Mouse (Mus musculus) forebrain, embryonic 14.5 days (tissue): ENCODE measurements at regions not wholly inside any gene's neighbourhood (a gene's known extent, or its start where the extent isn't known, plus 50 kb on each side); places are given as distances from the start of the nearest gene placed in this dataset.

ENCODE experiments used
- ATAC-seq: fragments of 200-750 bp; cut with Nextera tagmentation; 2 replicates; pipeline ENCODE4 v1.8.0; 2017; ENCODE audit warnings: mild to moderate bottlenecking, moderate library complexity
- DNase-seq: peaks from one replicate; pipeline ENCODE4 v3.0.0-alpha.2; 2015; ENCODE audit warnings: low spot score
- H3K27ac ChIP-seq: fragments of 300-500 bp; sonication (generic); 2 replicates; pipeline ENCODE4 v1.5.1; 2014; ENCODE audit warnings: low read depth, mild to moderate bottlenecking, control low read depth, low read length, moderate library complexity
- H3K27me3 ChIP-seq: fragments of 300-500 bp; sonication (generic); replicated peaks from 2 replicates; pipeline ENCODE4 v1.6.1; 2014; ENCODE audit warnings: low read length, control low read depth, mixed read lengths; ENCODE audit not compliant: control insufficient read depth, insufficient read depth
- H3K36me3 ChIP-seq: fragments of 300-500 bp; sonication (generic); 2 replicates; pipeline ENCODE4 v1.6.1; 2014; ENCODE audit warnings: low read length, control low read depth; ENCODE audit not compliant: control insufficient read depth, insufficient read depth
- H3K4me1 ChIP-seq: fragments of 300-500 bp; sonication (generic); 2 replicates; pipeline ENCODE4 v1.6.1; 2014; ENCODE audit warnings: antibody characterized with exemption, low read length, control low read depth; ENCODE audit not compliant: control insufficient read depth, insufficient read depth
- H3K4me2 ChIP-seq: fragments of 300-500 bp; sonication (generic); 2 replicates; pipeline ENCODE4 v1.6.1; 2014; ENCODE audit warnings: mild to moderate bottlenecking, control low read depth, low read length
- H3K4me3 ChIP-seq: fragments of 300-500 bp; sonication (generic); 2 replicates; pipeline ENCODE4 v1.5.1; 2014; ENCODE audit warnings: low read depth, low read length, control low read depth
- H3K9ac ChIP-seq: fragments of 300-500 bp; sonication (generic); 2 replicates; pipeline ENCODE4 v1.6.1; 2014; ENCODE audit warnings: mild to moderate bottlenecking, low read length, control low read depth, moderate library complexity
- H3K9me3 ChIP-seq: fragments of 300-500 bp; sonication (generic); replicated peaks from 2 replicates; pipeline ENCODE4 v1.6.1; 2016; ENCODE audit warnings: low read length, control low read depth, mixed read lengths; ENCODE audit not compliant: control insufficient read depth
- WGBS: fragments of 180-500 bp; shearing (Covaris S2); extraction: QIAGEN DNeasy Blood & Tissue Kit; methylation state at CpG from one replicate; pipeline ENCODE4 v1.1.7; 2014; 5-methylcytosine and 5-hydroxymethylcytosine counted together

DNA sequence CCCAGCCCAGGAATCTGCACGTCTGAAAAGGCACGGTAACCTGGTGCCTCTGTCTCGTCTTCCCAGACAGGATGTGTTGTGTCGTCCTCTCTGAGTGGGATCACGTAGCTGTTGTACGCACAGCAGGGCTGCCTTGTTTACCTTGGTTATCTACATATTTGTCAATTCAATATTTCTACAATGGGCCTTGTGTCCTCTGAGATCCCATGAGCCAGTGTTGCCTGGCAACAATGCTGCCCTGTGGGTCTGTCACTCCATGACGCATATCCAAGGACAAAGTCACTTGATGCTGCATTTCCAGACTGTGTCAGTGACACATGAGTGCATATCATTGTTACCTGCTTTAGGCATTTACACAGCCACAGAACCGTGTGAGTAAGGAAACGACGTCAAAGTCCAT, 191.9 kb downstream of the Diras2 start:
- Histone ChIP-seq H3K27ac (no peak overlapping the region), H3K4me2 (no peak overlapping the region), H3K27me3 (no peaks in the 10 kb centered on the region), H3K4me1 (no peaks in the 10 kb centered on the region), H3K36me3 (no peaks in the 10 kb centered on the region), H3K9me3 (no peaks in the 10 kb centered on the region), H3K9ac (no peak overlapping the region), H3K4me3 (no peak overlapping the region)
- DNase-seq = no peak
- ATAC-seq = no peak
- 52% methylated on average over 10 of the region's 10 CpGs for WGBS

DNA sequence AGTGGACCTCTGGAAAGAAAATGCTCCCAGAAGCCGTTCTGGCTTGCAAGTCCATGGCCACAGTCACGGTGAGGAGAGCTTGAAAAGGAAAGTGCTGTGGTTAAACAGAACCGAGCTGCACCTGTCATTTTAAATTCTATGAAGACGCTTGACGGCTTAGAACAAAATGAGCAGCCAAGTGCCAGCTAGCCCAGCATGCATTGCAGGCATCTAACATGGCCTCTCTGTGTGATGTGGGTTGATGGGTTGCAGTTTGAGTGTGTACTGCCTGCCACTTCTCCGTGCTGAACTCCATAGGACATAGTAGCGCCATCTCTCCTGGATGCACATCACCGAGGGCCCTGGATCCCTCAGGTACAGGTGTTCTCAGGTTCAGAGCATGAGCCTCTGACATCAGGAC, 189.1 kb downstream of the Diras2 start:
- ATAC-seq (no peak), DNase-seq (no peak)
- Histone ChIP-seq H3K27me3 (no peaks in the 10 kb centered on the region), H3K4me3 (no peak overlapping the region), H3K27ac (no peak overlapping the region), H3K4me2 (no peak overlapping the region), H3K9ac (no peak overlapping the region), H3K36me3 (no peaks in the 10 kb centered on the region), H3K9me3 (no peaks in the 10 kb centered on the region), H3K4me1 (no peaks in the 10 kb centered on the region)
- WGBS = 89% methylated on average over 8 of the region's 8 CpGs

DNA sequence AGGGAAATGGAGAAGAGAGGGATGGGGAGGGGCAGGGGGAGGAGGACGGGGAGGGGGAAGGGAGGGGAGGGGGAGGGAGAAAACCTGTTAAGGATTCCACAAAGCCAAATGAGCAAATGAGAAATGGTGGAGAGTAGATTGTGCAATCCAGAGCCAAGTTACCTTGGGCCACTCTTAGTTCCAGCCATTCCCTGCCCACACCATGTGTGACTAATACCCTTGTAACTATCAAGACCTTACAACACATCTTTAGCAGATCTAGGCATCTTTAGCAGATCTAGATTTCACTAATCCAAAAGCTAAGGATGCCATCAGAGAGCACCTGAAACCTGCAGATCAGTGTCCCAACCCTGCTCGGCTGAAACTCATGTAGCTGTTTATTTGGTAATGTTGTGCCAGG, 186.7 kb downstream of the Diras2 start:
- DNase-seq (no peak), ATAC-seq (no peak)
- Histone ChIP-seq H3K27ac (no peak overlapping the region), H3K36me3 (no peaks in the 10 kb centered on the region), H3K4me2 (no peak overlapping the region), H3K9me3 (no peaks in the 10 kb centered on the region), H3K9ac (no peak overlapping the region), H3K4me3 (no peak overlapping the region), H3K4me1 (no peaks in the 10 kb centered on the region), H3K27me3 (no peaks in the 10 kb centered on the region)
- WGBS = 97% methylated on average over 2 of the region's 2 CpGs

DNA sequence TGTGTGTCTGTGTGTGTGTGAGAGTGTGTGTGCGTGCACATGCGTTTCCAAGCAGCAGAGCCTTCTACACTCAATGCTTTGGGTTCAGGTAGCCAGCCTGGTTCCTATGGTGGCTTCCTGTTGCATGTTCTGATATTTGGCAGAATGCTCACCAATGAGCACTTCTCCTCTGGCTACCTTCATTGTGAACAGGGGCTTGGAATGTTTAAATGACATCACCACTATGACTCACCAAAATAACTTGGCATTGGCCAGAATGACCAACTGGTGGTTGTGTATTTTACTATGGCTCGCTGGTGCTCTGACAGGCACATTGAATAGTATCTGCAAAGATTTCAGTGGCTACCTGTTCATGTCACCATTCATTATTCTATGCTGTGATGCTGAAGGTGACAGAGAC, 186.2 kb downstream of the Diras2 start:
- H3K9ac ChIP-seq = no peak overlapping the region
- DNase-seq (no peak), ATAC-seq (no peak)
- WGBS = 92% methylated on average over 3 of the region's 3 CpGs
- no peak overlapping the region for H3K4me2 ChIP-seq
- H3K9me3 ChIP-seq = no peaks in the 10 kb centered on the region
- H3K27me3 ChIP-seq = no peaks in the 10 kb centered on the region
- no peak overlapping the region for H3K27ac ChIP-seq
- no peak overlapping the region for H3K4me3 ChIP-seq
- no peaks in the 10 kb centered on the region for H3K36me3 ChIP-seq
- H3K4me1 ChIP-seq = no peaks in the 10 kb centered on the region

DNA sequence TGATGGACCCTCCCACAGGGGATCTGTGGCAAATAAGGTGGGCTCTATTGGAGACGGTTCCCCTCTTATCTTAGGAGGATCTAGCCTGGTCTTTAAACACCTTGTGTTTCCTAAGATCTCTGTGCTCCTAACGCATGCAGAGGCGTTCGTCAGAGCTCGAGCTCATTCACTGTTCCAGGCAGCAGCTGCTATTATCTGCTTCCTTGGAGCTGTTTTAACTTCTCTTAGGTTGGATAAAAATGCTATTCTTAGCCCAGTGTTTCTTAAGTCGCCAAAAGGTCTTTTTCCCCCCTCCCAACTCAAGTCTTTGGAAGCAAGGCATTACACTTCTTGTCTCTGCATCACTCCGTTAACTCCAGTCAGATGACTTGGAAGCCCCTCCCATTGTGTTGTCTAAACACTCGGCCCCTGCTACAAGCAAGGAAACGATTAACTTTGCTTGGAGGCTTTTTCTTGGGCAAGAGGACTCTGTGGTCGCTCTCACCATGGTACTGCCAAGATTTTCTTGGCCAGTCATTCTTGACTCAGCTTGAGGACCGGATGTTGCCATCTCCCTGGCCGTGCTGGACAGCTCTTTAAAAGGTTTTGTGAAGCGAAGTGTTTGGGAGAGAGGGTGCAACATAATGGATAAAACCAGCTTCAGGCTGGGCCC, 185.6 kb downstream of the Diras2 start:
- Histone ChIP-seq H3K4me3 (no peak overlapping the region), H3K9ac (no peak overlapping the region), H3K27me3 (no peaks in the 10 kb centered on the region), H3K27ac (no peak overlapping the region), H3K4me1 (no peaks in the 10 kb centered on the region), H3K9me3 (no peaks in the 10 kb centered on the region), H3K36me3 (no peaks in the 10 kb centered on the region), H3K4me2 (no peak overlapping the region)
- DNase-seq (no peak), ATAC-seq (no peak)
- WGBS = 60% methylated on average over 13 of the region's 13 CpGs

DNA sequence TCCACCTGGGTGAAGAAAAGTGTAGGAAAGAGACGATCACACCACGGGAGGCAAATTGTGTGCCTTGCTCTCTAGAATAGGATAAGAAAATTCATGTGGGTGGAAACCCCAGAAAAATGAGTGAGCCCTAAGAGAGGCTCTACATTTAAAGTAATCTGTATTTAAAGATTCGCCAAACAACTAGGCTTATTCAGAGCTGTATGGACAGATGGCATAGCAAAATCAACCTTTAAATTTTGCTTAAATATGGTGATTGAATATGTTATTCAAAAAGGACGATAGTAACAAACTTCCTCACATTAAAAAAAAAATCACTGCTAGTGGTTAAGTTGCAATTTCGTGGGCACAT, 185.1 kb downstream of the Diras2 start:
- Histone ChIP-seq H3K9me3 (no peaks in the 10 kb centered on the region), H3K27ac (no peak overlapping the region), H3K4me2 (no peak overlapping the region), H3K4me1 (no peaks in the 10 kb centered on the region), H3K27me3 (no peaks in the 10 kb centered on the region), H3K9ac (no peak overlapping the region), H3K4me3 (no peak overlapping the region), H3K36me3 (no peaks in the 10 kb centered on the region)
- DNase-seq = no peak
- ATAC-seq = no peak
- WGBS = 88% methylated on average over 5 of the region's 5 CpGs

DNA sequence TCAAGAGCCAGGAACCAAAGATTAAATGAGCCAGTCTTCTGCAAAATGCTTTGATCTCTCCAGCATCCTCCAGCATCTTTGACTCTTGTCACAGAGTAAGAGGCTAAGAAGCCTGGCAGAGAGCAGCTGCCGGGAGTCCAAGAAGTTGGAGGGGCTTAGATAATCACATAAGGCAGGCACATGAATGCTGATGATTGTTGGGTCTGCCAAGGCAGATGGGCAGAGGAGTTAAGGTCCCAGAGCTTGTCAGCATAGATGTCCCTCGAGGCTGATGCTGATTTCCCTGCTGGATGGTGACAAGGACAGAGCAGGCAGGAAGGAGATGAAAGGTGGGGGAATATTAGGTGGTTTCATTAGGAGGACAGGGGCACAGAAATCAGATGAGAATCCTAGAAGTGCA, 183.4 kb downstream of the Diras2 start:
- DNase-seq (no peak), ATAC-seq (no peak)
- H3K4me2 ChIP-seq = no peak overlapping the region
- WGBS = 59% methylated on average over 2 of the region's 2 CpGs
- H3K36me3 ChIP-seq = no peaks in the 10 kb centered on the region
- H3K4me1 ChIP-seq = no peaks in the 10 kb centered on the region
- no peaks in the 10 kb centered on the region for H3K27me3 ChIP-seq
- no peak overlapping the region for H3K9ac ChIP-seq
- no peak overlapping the region for H3K4me3 ChIP-seq
- no peak overlapping the region for H3K27ac ChIP-seq
- H3K9me3 ChIP-seq = no peaks in the 10 kb centered on the region

DNA sequence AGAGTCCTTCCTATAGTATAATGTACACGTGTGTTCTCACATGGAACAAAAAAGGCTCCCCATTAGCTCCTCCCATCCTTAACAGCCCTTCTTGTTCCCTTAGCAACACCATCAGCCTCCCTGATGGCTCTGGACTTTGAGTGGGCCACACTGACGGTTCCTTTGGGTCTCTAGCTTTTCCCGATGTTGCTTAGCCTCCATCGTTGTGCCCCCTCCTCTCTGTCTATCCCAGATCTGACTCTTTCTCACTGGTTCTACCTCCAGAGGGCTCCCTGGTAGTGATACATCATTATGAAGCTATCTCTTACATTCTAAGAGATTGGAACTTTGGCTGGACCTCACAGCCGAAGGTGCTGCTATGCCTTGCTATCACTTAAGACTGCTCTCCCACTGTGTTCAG, 181.5 kb downstream of the Diras2 start:
- H3K4me2 ChIP-seq = no peak overlapping the region
- 85% methylated on average over 5 of the region's 5 CpGs for WGBS

DNA sequence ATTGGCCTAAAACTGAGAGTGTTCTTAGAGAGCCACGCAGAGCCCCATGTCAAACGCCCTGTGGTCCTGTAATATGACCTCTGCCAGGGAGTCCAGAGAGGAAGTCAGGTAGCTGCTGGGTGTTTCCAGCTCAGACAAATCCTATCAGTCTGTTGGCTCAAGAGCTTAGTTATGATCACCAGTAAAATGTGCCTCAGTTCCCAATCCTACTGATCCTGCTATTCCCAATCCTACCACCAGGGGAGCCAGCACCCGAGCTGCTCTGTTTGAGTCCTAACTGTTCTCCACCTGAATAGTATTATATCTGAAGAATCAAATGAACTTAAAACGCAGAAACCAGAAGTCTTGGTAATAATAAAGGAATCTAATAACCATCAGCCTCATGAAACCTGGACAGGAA, 178.5 kb downstream of the Diras2 start:
- H3K36me3 ChIP-seq = no peaks in the 10 kb centered on the region
- no peak for ATAC-seq
- DNase-seq = no peak
- no peak overlapping the region for H3K4me3 ChIP-seq
- H3K4me1 ChIP-seq = no peaks in the 10 kb centered on the region
- no peaks in the 10 kb centered on the region for H3K9me3 ChIP-seq
- 80% methylated on average over 4 of the region's 4 CpGs for WGBS
- no peak overlapping the region for H3K9ac ChIP-seq
- H3K27me3 ChIP-seq = no peaks in the 10 kb centered on the region
- H3K27ac ChIP-seq = no peak overlapping the region
- no peak overlapping the region for H3K4me2 ChIP-seq

More for the DNA sequence above, 181.5 kb downstream of the Diras2 start:
- no peak overlapping the region for H3K4me3 ChIP-seq
- no peak overlapping the region for H3K9ac ChIP-seq
- no peaks in the 10 kb centered on the region for H3K27me3 ChIP-seq
- ATAC-seq = no peak
- H3K4me1 ChIP-seq = no peaks in the 10 kb centered on the region
- no peaks in the 10 kb centered on the region for H3K36me3 ChIP-seq
- DNase-seq = no peak
- H3K27ac ChIP-seq = no peak overlapping the region
- H3K9me3 ChIP-seq = no peaks in the 10 kb centered on the region
